Mouse (Mus musculus) MEL (cell line): Measurements from ENCODE around the gene Sec16b. TPM values are rescaled to one million over a fixed set of nuclear protein-coding genes. Genes with fewer than 3 reads are reported as not detected.

Experiments
- DNase-seq: peaks from one replicate; pipeline ENCODE4 v3.0.0; 2011; ENCODE audit warnings: low read depth, low spot score
- H3K27ac ChIP-seq: 2 replicates; pipeline ENCODE4 v1.5.1; 2012; ENCODE audit warnings: low read depth, mild to moderate bottlenecking, control low read depth, low read length, moderate library complexity; ENCODE audit not compliant: control insufficient read depth
- H3K27me3 ChIP-seq, 2 experiments: fragments of 150-350 bp in 1 of 2; sonication (generic) in 1 of 2; 2 replicates each; pipeline ENCODE4 v1.6.1; 2012; ENCODE audit warnings: low read length in 2 of 2, mild to moderate bottlenecking in 2 of 2, improper control_type of control experiment in 1 of 2, moderate library complexity in 1 of 2; ENCODE audit not compliant: insufficient read depth in 2 of 2, control insufficient read depth in 1 of 2
- H3K36me3 ChIP-seq, 2 experiments: 2 replicates each; pipeline ENCODE4 v1.6.1; 2012 to 2014; ENCODE audit warnings: low read length in 2 of 2, improper control_type of control experiment in 1 of 2, inconsistent platforms in 1 of 2, mild to moderate bottlenecking in 1 of 2; ENCODE audit not compliant: insufficient read depth in 2 of 2, control insufficient read depth in 1 of 2
- H3K4me1 ChIP-seq, 2 experiments: fragments of 150-350 bp in 1 of 2; sonication (generic) in 1 of 2; 2 replicates each; pipeline ENCODE4 v1.6.1; 2012; ENCODE audit warnings: low read length in 2 of 2, improper control_type of control experiment in 1 of 2, mild to moderate bottlenecking in 1 of 2; ENCODE audit not compliant: insufficient read depth in 2 of 2, control insufficient read depth in 1 of 2
- H3K4me3 ChIP-seq, 2 experiments: fragments of 150-350 bp in 1 of 2; sonication (generic) in 1 of 2; 2 replicates each; pipeline ENCODE4 v1.5.1; 2012; ENCODE audit warnings: low read depth in 2 of 2, low read length in 2 of 2, mild to moderate bottlenecking in 2 of 2, moderate library complexity in 2 of 2, control low read depth in 1 of 2, improper control_type of control experiment in 1 of 2; ENCODE audit not compliant: control insufficient read depth in 1 of 2, insufficient read depth in 1 of 2
- H3K79me2 ChIP-seq: 2 replicates; pipeline ENCODE4 v1.6.1; 2012; ENCODE audit warnings: mild to moderate bottlenecking, low read length, moderate library complexity; ENCODE audit not compliant: control insufficient read depth, poor library complexity, insufficient read depth
- H3K9ac ChIP-seq: 2 replicates; pipeline ENCODE4 v1.6.1; 2012; ENCODE audit warnings: low read depth, mild to moderate bottlenecking, control low read depth, low read length, moderate library complexity; ENCODE audit not compliant: control insufficient read depth, poor library complexity, severe bottlenecking
- H3K9me3 ChIP-seq: fragments of 150-350 bp; sonication (generic); replicated peaks from 2 replicates; pipeline ENCODE4 v1.6.1; 2012; ENCODE audit warnings: mild to moderate bottlenecking, low read length, improper control_type of control experiment, moderate library complexity; ENCODE audit not compliant: insufficient read depth
- BHLHE40 ChIP-seq: IDR thresholded peaks from 2 replicates; pipeline ENCODE4 v1.6.1; 2012; ENCODE audit warnings: low read depth, mild to moderate bottlenecking, inconsistent platforms, low read length, improper control_type of control experiment, borderline replicate concordance
- CHD1 ChIP-seq: IDR thresholded peaks from 2 replicates; pipeline ENCODE4 v1.6.1; 2012; ENCODE audit warnings: low read depth, mild to moderate bottlenecking, inconsistent platforms, low read length, improper control_type of control experiment
- CTCF ChIP-seq, 3 experiments: IDR thresholded peaks in 2 of 3; conservative IDR thresholded peaks in 1 of 3; 2 replicates each; pipeline ENCODE4 v1.5.1; 2011 to 2012; ENCODE audit warnings: low read length in 3 of 3, low read depth in 2 of 3, mild to moderate bottlenecking in 2 of 3, improper control_type of control experiment in 1 of 3, inconsistent platforms in 1 of 3, mixed read lengths in 1 of 3, moderate library complexity in 1 of 3; ENCODE audit not compliant: control insufficient read depth in 1 of 3, insufficient read depth in 1 of 3, poor library complexity in 1 of 3, severe bottlenecking in 1 of 3
- E2F4 ChIP-seq: IDR thresholded peaks from 2 replicates; pipeline ENCODE4 v1.6.1; 2011; ENCODE audit warnings: low read depth, low read length, improper control_type of control experiment, borderline replicate concordance
- EP300 ChIP-seq, 2 experiments: IDR thresholded peaks; 2 replicates each; pipeline ENCODE4 v1.6.1; 2011; ENCODE audit warnings: improper control_type of control experiment in 2 of 2, low read length in 2 of 2, low read depth in 1 of 2, mild to moderate bottlenecking in 1 of 2
- ETS1 ChIP-seq: IDR thresholded peaks from 2 replicates; pipeline ENCODE4 v1.6.1; 2012; ENCODE audit warnings: low read depth, mild to moderate bottlenecking, inconsistent platforms, low read length, improper control_type of control experiment, moderate library complexity
- GATA1 ChIP-seq: IDR thresholded peaks from 2 replicates; pipeline ENCODE4 v1.6.1; 2011; ENCODE audit warnings: low read depth, low read length, improper control_type of control experiment
- HCFC1 ChIP-seq: IDR thresholded peaks from 2 replicates; pipeline ENCODE4 v1.6.1; 2012; ENCODE audit warnings: low read depth, mild to moderate bottlenecking, inconsistent platforms, low read length, improper control_type of control experiment, moderate library complexity
- JUND ChIP-seq: IDR thresholded peaks from 2 replicates; pipeline ENCODE4 v1.6.1; 2011; ENCODE audit warnings: low read depth, mild to moderate bottlenecking, improper control_type of control experiment, low read length
- MAX ChIP-seq: IDR thresholded peaks from 2 replicates; pipeline ENCODE4 v1.6.1; 2011; ENCODE audit warnings: low read length, improper control_type of control experiment
- MAZ ChIP-seq: IDR thresholded peaks from 2 replicates; pipeline ENCODE4 v1.6.1; 2012; ENCODE audit warnings: low read depth, mild to moderate bottlenecking, inconsistent platforms, low read length, improper control_type of control experiment
- MYB ChIP-seq: IDR thresholded peaks from 2 replicates; pipeline ENCODE4 v1.6.1; 2011; ENCODE audit warnings: mild to moderate bottlenecking, low read depth, low read length, improper control_type of control experiment
- MYC ChIP-seq: IDR thresholded peaks from 2 replicates; pipeline ENCODE4 v1.6.1; 2011; ENCODE audit warnings: low read depth, mild to moderate bottlenecking, low read length, improper control_type of control experiment, moderate library complexity
- NELFE ChIP-seq: IDR thresholded peaks from 2 replicates; pipeline ENCODE4 v1.6.1; 2011; ENCODE audit warnings: low read depth, low read length, improper control_type of control experiment
- POLR2A ChIP-seq, 2 experiments: IDR thresholded peaks; 2 replicates each; pipeline ENCODE4 v1.6.1; 2011 to 2012; ENCODE audit warnings: low read length in 2 of 2, mild to moderate bottlenecking in 2 of 2, control low read depth in 1 of 2, improper control_type of control experiment in 1 of 2, low read depth in 1 of 2, moderate library complexity in 1 of 2; ENCODE audit not compliant: control insufficient read depth in 1 of 2, insufficient read depth in 1 of 2, poor library complexity in 1 of 2
- POLR2AphosphoS2 ChIP-seq: IDR thresholded peaks from 2 replicates; pipeline ENCODE4 v1.6.1; 2011; ENCODE audit warnings: low read length, improper control_type of control experiment
- POLR2AphosphoS5 ChIP-seq: IDR thresholded peaks from 2 replicates; pipeline ENCODE4 v1.6.1; 2012; ENCODE audit warnings: low read depth, borderline replicate concordance, mild to moderate bottlenecking, inconsistent platforms, low read length, moderate library complexity, mixed read lengths
- RAD21 ChIP-seq: IDR thresholded peaks from 2 replicates; pipeline ENCODE4 v1.6.1; 2011; ENCODE audit warnings: mild to moderate bottlenecking, low read depth, low read length, improper control_type of control experiment
- RCOR1 ChIP-seq: IDR thresholded peaks from 2 replicates; pipeline ENCODE4 v1.6.1; 2012; ENCODE audit warnings: low read depth, mild to moderate bottlenecking, inconsistent platforms, low read length, improper control_type of control experiment
- TAL1 ChIP-seq: IDR thresholded peaks from 2 replicates; pipeline ENCODE4 v1.6.1; 2012; ENCODE audit warnings: mild to moderate bottlenecking, inconsistent platforms, low read length, moderate library complexity, mixed read lengths
- TBP ChIP-seq: IDR thresholded peaks from 2 replicates; pipeline ENCODE4 v1.8.0; 2011; ENCODE audit warnings: low read depth, low read length, improper control_type of control experiment
- TCF12 ChIP-seq: IDR thresholded peaks from 2 replicates; pipeline ENCODE4 v1.6.1; 2014; ENCODE audit warnings: low read depth, mild to moderate bottlenecking, inconsistent platforms, low read length, improper control_type of control experiment, moderate library complexity
- UBTF ChIP-seq: IDR thresholded peaks from 2 replicates; pipeline ENCODE4 v1.6.1; 2012; ENCODE audit warnings: low read depth, mild to moderate bottlenecking, inconsistent platforms, low read length, improper control_type of control experiment, moderate library complexity, borderline replicate concordance; ENCODE audit not compliant: insufficient read depth
- USF1 ChIP-seq: IDR thresholded peaks from 2 replicates; pipeline ENCODE4 v1.6.1; 2014; ENCODE audit warnings: low read depth, mild to moderate bottlenecking, inconsistent platforms, low read length, improper control_type of control experiment, moderate library complexity
- USF2 ChIP-seq, 2 experiments: IDR thresholded peaks; 2 replicates each; pipeline ENCODE4 v1.6.1; 2011 to 2012; ENCODE audit warnings: improper control_type of control experiment in 2 of 2, low read length in 2 of 2, borderline replicate concordance in 1 of 2, inconsistent platforms in 1 of 2, low read depth in 1 of 2, mild to moderate bottlenecking in 1 of 2; ENCODE audit not compliant: insufficient read depth in 1 of 2
- ZMIZ1 ChIP-seq: IDR thresholded peaks from 2 replicates; pipeline ENCODE4 v1.6.1; 2012; ENCODE audit warnings: low read depth, mild to moderate bottlenecking, inconsistent platforms, low read length, improper control_type of control experiment, moderate library complexity
- ZNF384 ChIP-seq: IDR thresholded peaks from 2 replicates; pipeline ENCODE4 v1.6.1; 2012; ENCODE audit warnings: low read depth, mild to moderate bottlenecking, inconsistent platforms, low read length, improper control_type of control experiment
- polyA plus RNA-seq, 2 experiments: library from polyadenylated mRNA; stranded (reverse) in 1 of 2; unstranded in 1 of 2; fragments of >175 nt in 1 of 2; fragments of >200 nt in 1 of 2; gene quantifications; 2 replicates each; pipeline versions ENCODE4 v1.2.1 to v1.2.4; 2012; ENCODE audit warnings: low replicate concordance in 2 of 2, low read depth in 1 of 2; ENCODE audit not compliant: insufficient read length in 2 of 2, insufficient read depth in 1 of 2, missing spikeins in 1 of 2
- total RNA-seq: library from RNA; depleted of rRNA; stranded (reverse); fragments of 300-350 nt; gene quantifications from 2 replicates; pipeline ENCODE4 v1.2.3, GENCODE M21; 2012

Gene Sec16b
- total and polyA plus RNA-seq, 3 experiments: 0.03 to 0.04 TPM; not detected in 1

GRCm38 (mm10) chr1:157532826-157533460 is 26.4 kb downstream of the Sec16b start:
- no peaks in the 10 kb centered on the region for H3K79me2 ChIP-seq
- H3K36me3 ChIP-seq: no peaks in the 10 kb centered on the region
- TF ChIP-seq MAX (no peak), BHLHE40 (no peak), E2F4 (no peak), POLR2A (IDR thresholded peaks at IDR 0.05; ENCODE audit: control insufficient read depth in 1 of 2, insufficient read depth in 1 of 2, low read depth in 1 of 2, low read length in 2 of 2, poor library complexity in 1 of 2) (no peak), CHD1 (no peak), RCOR1 (no peak), NELFE (no peak), MYB (no peak), EP300 (IDR thresholded peaks at IDR 0.05; ENCODE audit: low read depth in 1 of 2, low read length in 2 of 2) (no peak; a peak in 1 of 4 replicates), TAL1 (no peak), USF2 (IDR thresholded peaks at IDR 0.05; ENCODE audit: borderline replicate concordance in 1 of 2, insufficient read depth in 1 of 2, low read depth in 1 of 2, low read length in 2 of 2) (no peak), MAZ (no peak), ZMIZ1 (no peak), POLR2AphosphoS5 (no peak), UBTF (no peak), JUND (no peak), POLR2AphosphoS2 (no peak), ZNF384 (no peak), MYC (no peak), TCF12 (no peak)
- TF ChIP-seq, all 39 proteins: peak for 0
- Histone ChIP-seq H3K9ac (no peak overlapping the region), H3K27ac (no peak overlapping the region), H3K4me1 (peaks cover 4 to 5% of the 10 kb centered on the region in 2 experiments), H3K27me3 (no peaks in the 10 kb centered on the region), H3K4me3 (no peak overlapping the region; a peak in 1 of 4 replicates), H3K9me3 (no peaks in the 10 kb centered on the region)
- peak; percentile 69 for DNase-seq

GRCm38 (mm10) chr1:157535571-157535970 is 29.0 kb downstream of the Sec16b start:
- no peak overlapping the region for H3K27ac ChIP-seq
- H3K9me3 ChIP-seq: no peaks in the 10 kb centered on the region
- no peaks in the 10 kb centered on the region for H3K27me3 ChIP-seq
- TF ChIP-seq TBP: no peak
- no peak for TF ChIP-seq HCFC1
- TF ChIP-seq USF1: no peak
- TF ChIP-seq ETS1: no peak
- TF ChIP-seq GATA1: no peak
- no peak for TF ChIP-seq RAD21
- TF ChIP-seq JUND: no peak
- TF ChIP-seq CTCF (IDR thresholded peaks at IDR 0.05 in 2 of 3, conservative IDR thresholded peaks at IDR 0.05 in 1 of 3; ENCODE audit: control insufficient read depth in 1 of 3, insufficient read depth in 1 of 3, low read depth in 2 of 3, low read length in 3 of 3, poor library complexity in 1 of 3, severe bottlenecking in 1 of 3): no peak
- H3K9ac ChIP-seq: no peak overlapping the region
- H3K36me3 ChIP-seq: no peaks in the 10 kb centered on the region
- no peaks in the 10 kb centered on the region for H3K79me2 ChIP-seq
- peaks cover 4 to 5% of the 10 kb centered on the region in 2 experiments for H3K4me1 ChIP-seq
- no peak overlapping the region for H3K4me3 ChIP-seq
- DNase-seq: no peak
